Mouse (Mus musculus): ENCODE results near the gene Pum2. TPM values are rescaled to one million over a fixed set of nuclear protein-coding genes. Genes with fewer than 3 reads are reported as not detected.

The Pum2 gene
- polyA plus RNA-seq, 1 experiment from 2014 or later: 43.5 TPM

DNA sequence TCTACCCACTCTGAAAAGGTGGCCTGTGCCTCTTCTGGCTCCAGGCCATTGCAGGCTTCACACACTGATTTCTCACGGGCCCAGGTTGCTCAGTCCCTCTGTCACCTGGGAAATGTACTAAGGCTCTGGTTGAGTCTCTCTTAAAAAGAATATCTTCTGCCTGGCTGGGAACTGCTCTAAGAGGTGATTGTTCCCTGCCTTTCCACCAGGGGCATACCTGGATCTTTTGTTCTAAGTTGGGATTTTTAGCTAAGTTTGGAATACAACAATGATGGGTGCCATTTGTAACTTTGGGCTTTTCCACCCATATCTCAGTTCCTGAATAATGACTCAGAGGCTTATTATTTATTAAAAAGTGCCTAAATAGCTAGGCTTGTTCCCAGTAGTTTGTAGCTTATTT lies 53.0 kb downstream of the Pum2 start:
- H3K27me3 ChIP-seq (replicated peaks): no peaks in the 10 kb centered on the region
- no peak overlapping the region for H3K4me3 ChIP-seq (replicated peaks)
- peaks cover 17% of the 10 kb centered on the region for H3K36me3 ChIP-seq
- H3K9me3 ChIP-seq: no peaks in the 10 kb centered on the region
- no peaks in the 10 kb centered on the region for H3K4me1 ChIP-seq (replicated peaks)
- H3K9ac ChIP-seq: no peak overlapping the region
- no peak for ATAC-seq
- 63% methylated on average over 1 of the region's 1 CpGs for WGBS
- no peak overlapping the region for H3K4me2 ChIP-seq (replicated peaks)
- H3K27ac ChIP-seq: no peak overlapping the region; the same call in 1 of the 2 replicates

DNA sequence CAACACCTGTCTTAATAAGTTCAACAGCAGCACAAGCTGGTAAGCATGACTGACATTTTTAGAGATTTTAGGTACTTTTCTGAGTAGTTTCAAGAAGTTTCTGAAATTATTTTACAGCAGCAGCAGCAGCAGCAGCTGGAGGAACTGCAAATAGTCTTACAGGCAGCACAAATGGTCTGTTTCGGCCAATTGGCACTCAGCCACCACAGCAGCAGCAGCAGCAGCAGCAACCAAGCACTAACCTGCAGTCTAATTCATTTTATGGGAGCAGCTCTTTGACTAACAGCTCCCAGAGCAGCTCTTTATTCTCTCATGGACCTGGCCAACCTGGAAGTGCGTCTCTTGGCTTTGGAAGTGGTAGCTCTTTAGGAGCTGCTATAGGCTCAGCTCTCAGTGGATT lies 54.8 kb downstream of the Pum2 start:
- Histone ChIP-seq H3K36me3 (peaks cover 15% of the 10 kb centered on the region), H3K4me2 (replicated peaks) (no peak overlapping the region), H3K9ac (no peak overlapping the region), H3K27ac (no peak overlapping the region), H3K4me1 (replicated peaks) (no peaks in the 10 kb centered on the region), H3K27me3 (replicated peaks) (no peaks in the 10 kb centered on the region), H3K4me3 (replicated peaks) (no peak overlapping the region), H3K9me3 (no peaks in the 10 kb centered on the region)
- no peak for ATAC-seq
- WGBS: 83% methylated on average over 2 of the region's 2 CpGs

DNA sequence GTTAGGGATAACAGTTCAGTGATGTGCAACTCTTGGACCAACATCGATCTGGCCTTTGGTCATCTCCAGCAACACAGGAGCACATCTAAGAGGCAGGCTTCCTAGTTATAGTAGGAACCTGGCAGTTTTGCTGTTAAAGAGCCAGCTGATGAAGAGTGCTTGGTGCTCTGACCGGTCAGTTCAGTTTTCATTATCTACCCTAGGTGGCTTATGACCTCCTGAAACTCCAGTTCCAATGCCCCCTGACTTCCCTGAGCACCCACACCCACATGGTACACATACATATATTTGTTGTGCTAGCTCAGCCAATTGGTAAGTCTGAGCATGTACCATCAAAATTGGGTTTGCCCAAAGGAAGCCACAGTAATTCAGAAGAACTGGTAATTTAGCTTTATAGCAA lies 79.7 kb downstream of the Pum2 start:
- H3K9ac ChIP-seq: no peak overlapping the region
- no peaks in the 10 kb centered on the region for H3K4me1 ChIP-seq (replicated peaks)
- ATAC-seq: no peak
- no peak overlapping the region for H3K4me2 ChIP-seq (replicated peaks)
- no peaks in the 10 kb centered on the region for H3K27me3 ChIP-seq (replicated peaks)
- no peaks in the 10 kb centered on the region for H3K9me3 ChIP-seq
- no peak overlapping the region for H3K4me3 ChIP-seq (replicated peaks)
- peaks cover 8% of the 10 kb centered on the region; the same call in 1 of the 2 replicates for H3K36me3 ChIP-seq
- H3K27ac ChIP-seq: no peak overlapping the region
- WGBS: 90% methylated on average over 2 of the region's 2 CpGs

DNA sequence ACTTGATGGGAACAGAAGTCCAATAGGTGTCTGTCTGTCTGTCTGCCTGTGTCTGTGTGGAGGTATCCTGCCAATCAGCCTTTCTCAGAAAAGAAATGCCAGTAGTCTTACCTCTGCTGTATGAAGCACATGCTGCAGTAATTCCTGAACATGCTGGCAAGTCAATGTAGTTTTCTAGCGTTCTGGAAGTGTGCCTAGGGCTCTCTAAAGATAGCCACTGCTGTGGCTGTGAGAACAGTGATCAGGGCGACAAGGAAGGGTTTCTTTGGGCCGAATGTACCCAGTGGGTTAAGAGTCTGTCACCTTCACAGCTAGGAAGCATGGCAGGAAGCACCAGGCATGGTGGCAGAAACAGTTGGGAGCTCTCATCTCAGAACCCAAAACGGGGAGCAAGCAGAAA lies 80.2 kb downstream of the Pum2 start:
- no peaks in the 10 kb centered on the region for H3K9me3 ChIP-seq
- no peaks in the 10 kb centered on the region for H3K4me1 ChIP-seq (replicated peaks)
- H3K4me2 ChIP-seq (replicated peaks): no peak overlapping the region
- no peak for ATAC-seq
- no peaks in the 10 kb centered on the region for H3K27me3 ChIP-seq (replicated peaks)
- WGBS: 83% methylated on average over 4 of the region's 4 CpGs
- H3K4me3 ChIP-seq (replicated peaks): no peak overlapping the region
- H3K27ac ChIP-seq: no peak overlapping the region
- no peak overlapping the region for H3K9ac ChIP-seq
- peaks cover 5% of the 10 kb centered on the region; the same call in 1 of the 2 replicates for H3K36me3 ChIP-seq

DNA sequence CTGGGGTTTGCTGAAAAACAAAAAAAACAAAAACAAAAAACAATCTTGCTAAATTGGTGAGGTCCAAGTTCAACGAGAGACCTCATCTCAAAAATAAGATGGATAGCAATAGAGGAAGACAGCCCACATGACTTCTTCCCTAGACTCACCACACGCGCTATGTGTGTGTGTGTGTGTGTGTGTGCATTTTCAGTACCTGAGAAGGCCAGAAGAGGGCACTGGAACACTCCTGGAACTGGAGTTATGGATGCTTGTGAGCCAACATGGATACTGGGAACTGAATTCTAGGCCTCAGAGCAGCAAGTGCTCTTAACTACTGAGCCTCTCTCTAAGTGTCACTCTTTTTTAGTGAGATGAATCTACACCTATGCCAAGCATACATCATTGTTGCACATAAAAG lies 84.1 kb downstream of the Pum2 start:
- no peak overlapping the region for H3K4me3 ChIP-seq (replicated peaks)
- no peaks in the 10 kb centered on the region for H3K9me3 ChIP-seq
- ATAC-seq: no peak
- no peaks in the 10 kb centered on the region for H3K27me3 ChIP-seq (replicated peaks)
- no peak overlapping the region for H3K27ac ChIP-seq
- no peaks in the 10 kb centered on the region for H3K4me1 ChIP-seq (replicated peaks)
- 0 out of 2 replicates have a peak, but pooled peaks cover 4% of the 10 kb centered on the region for H3K36me3 ChIP-seq
- no peak overlapping the region for H3K9ac ChIP-seq
- no peak overlapping the region for H3K4me2 ChIP-seq (replicated peaks)
- 100% methylated on average over 3 of the region's 3 CpGs for WGBS

DNA sequence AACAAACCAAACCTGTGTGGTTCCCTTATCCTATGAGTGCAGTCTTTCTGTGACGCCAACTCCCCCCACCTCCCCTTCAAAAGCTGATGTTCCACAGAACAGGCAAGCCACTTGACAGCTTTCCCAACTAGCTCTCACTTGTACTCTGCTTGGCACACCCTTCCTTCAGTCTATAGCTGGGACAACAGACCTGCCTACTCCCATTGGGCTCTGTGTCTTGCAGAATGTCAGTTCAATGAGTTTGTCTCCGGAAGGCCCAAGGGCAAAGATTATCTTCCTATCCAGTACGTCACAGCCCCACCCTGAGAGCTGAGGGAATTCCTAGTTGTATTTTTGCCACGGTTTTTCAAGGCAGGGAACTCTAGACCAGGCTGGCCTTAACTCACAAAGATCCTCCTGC lies 85.2 kb downstream of the Pum2 start:
- Histone ChIP-seq H3K9me3 (no peaks in the 10 kb centered on the region), H3K4me3 (replicated peaks) (no peak overlapping the region), H3K27ac (no peak overlapping the region), H3K27me3 (replicated peaks) (no peaks in the 10 kb centered on the region), H3K4me2 (replicated peaks) (no peak overlapping the region), H3K9ac (no peak overlapping the region), H3K36me3 (0 out of 2 replicates have a peak, but pooled peaks cover 4% of the 10 kb centered on the region), H3K4me1 (replicated peaks) (no peaks in the 10 kb centered on the region)
- 54% methylated on average over 4 of the region's 4 CpGs for WGBS
- peak; percentile 76 for ATAC-seq

DNA sequence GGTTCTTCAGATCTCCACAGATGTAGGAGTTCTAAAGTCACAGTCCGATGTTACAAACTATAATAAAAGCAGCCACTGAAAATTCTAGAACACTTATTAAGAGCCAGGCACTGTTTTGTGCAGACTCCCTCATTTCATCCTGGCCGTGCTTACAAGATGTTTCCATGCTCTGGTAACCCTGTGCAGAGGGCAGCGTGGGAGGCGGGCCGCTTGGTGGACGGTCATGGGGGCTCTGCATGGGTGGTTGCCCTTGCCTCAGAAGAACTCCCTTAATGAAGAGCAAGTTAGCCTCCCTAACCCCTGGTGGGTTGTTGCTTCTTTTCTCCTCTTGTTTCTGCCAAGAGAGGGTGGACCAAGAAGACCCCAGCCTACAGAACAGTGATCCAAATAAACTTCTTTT lies 85.8 kb downstream of the Pum2 start:
- 86% methylated on average over 6 of the region's 6 CpGs for WGBS
- Histone ChIP-seq H3K4me1 (replicated peaks) (no peaks in the 10 kb centered on the region), H3K27ac (no peak overlapping the region), H3K36me3 (0 out of 2 replicates have a peak, but pooled peaks cover 4% of the 10 kb centered on the region), H3K27me3 (replicated peaks) (no peaks in the 10 kb centered on the region), H3K4me3 (replicated peaks) (no peak overlapping the region), H3K9me3 (no peaks in the 10 kb centered on the region), H3K9ac (no peak overlapping the region), H3K4me2 (replicated peaks) (no peak overlapping the region)
- ATAC-seq: no peak

DNA sequence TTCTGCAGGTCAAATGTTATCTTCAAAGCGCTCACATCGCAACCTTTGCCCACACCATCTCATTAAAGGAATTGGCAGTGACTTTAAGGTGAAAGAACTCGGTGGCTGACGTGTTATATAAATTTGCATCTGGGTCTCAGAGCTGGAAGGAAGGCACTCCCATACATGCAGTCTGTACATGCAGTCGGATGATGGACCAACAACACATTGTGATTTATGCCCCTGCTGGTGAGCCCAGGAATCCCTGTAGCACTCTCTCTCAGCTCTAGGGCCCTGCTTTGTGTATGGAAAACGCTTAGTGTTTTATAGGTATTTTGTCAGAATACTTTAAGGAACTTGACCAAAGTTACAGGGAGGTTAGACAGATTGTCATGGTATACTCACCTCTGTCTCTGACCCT lies 86.6 kb downstream of the Pum2 start:
- Histone ChIP-seq H3K4me2 (replicated peaks) (no peak overlapping the region), H3K27me3 (replicated peaks) (no peaks in the 10 kb centered on the region), H3K9me3 (no peaks in the 10 kb centered on the region), H3K27ac (no peak overlapping the region), H3K4me3 (replicated peaks) (no peak overlapping the region), H3K4me1 (replicated peaks) (no peaks in the 10 kb centered on the region), H3K36me3 (0 out of 2 replicates have a peak, but pooled peaks cover 4% of the 10 kb centered on the region), H3K9ac (no peak overlapping the region)
- 0 out of 2 replicates have a peak, but pooled peaks have one; percentile 13 for ATAC-seq
- 62% methylated on average over 6 of the region's 6 CpGs for WGBS

DNA sequence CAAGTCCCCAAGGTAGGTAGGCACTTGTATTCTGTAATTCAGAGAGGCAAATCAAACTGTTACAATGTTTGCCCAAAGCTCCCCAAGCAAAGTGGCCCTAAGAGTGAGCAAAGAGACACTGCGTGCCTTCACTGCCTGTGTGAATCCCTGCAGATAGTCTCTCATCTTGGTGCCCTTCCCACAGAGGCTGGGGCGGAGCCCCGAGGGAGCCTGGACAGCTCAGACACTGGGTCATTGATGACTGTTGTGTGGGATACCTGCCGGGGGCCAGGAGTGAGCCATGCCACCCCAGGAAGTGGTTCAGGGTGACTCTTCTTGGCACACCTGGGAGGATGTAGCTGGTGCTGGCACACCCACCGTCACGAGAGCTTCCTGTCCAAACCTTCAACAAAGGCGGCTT lies 87.1 kb downstream of the Pum2 start:
- H3K4me2 ChIP-seq (replicated peaks): no peak overlapping the region
- WGBS: 73% methylated on average over 7 of the region's 7 CpGs
- H3K27me3 ChIP-seq (replicated peaks): no peaks in the 10 kb centered on the region
- no peak for ATAC-seq
- no peak overlapping the region for H3K4me3 ChIP-seq (replicated peaks)
- 0 out of 2 replicates have a peak, but pooled peaks cover 4% of the 10 kb centered on the region for H3K36me3 ChIP-seq
- H3K9ac ChIP-seq: no peak overlapping the region
- H3K27ac ChIP-seq: no peak overlapping the region
- no peaks in the 10 kb centered on the region for H3K4me1 ChIP-seq (replicated peaks)
- H3K9me3 ChIP-seq: no peaks in the 10 kb centered on the region

DNA sequence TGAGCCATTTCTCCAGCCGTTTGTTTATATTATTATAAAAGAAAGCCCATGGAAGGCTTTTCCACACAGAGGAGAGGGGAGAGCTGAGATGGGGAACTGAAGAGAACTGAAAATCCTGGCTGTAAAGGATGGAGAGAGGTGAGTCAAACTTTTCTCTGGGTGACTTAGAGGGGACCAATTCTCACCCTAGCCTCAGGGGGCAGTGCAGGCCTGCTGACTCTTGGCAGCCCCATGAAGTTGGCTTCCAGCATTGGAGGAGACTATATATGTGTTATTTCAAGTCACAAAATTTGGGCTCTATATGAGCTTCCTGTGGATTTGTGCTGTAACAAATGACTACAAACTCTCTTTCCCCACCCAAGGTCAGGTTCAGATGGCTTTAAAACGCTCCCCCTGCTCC lies 88.7 kb downstream of the Pum2 start:
- H3K4me2 ChIP-seq (replicated peaks): no peak overlapping the region
- H3K4me3 ChIP-seq (replicated peaks): no peak overlapping the region
- no peak for ATAC-seq
- H3K27me3 ChIP-seq (replicated peaks): no peaks in the 10 kb centered on the region
- H3K9me3 ChIP-seq: no peaks in the 10 kb centered on the region
- H3K9ac ChIP-seq: no peak overlapping the region
- H3K27ac ChIP-seq: no peak overlapping the region
- H3K4me1 ChIP-seq (replicated peaks): no peaks in the 10 kb centered on the region
- 66% methylated on average over 2 of the region's 2 CpGs for WGBS
- no peaks in the 10 kb centered on the region for H3K36me3 ChIP-seq

DNA sequence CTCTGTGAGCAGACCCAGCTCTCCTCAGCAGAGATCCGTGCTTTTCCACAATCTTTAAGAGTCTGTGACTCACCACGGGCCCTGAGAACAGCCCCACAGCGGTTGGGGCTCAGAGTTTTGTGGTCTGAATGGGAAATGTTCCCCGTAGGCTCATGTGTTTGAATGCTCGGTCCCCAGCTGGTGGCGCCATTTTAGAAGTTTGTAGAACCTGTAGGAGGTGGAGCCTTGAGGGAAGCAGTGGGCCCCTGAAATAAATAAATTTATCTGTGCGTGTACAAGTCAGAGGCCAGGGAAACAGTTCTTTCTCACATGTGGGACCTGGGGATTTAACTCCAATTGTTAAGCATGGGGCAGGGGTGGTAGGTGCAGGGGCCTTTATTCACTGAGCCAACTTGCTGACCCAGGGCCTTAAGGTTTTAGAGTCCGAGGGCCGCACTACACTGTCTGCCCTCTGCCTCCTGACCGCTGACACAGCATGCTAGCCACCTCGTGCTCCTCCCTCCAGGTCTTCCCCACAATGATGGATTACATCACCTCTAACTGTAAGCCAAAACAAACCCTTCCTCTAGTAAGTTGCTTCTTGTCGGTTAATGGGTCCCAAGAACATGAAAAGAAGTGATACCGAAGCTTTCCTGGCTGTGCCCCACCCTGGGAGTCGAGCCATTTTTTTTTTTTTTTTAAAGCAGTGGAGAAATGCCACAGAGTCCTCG lies 90.4 kb downstream of the Pum2 start:
- ATAC-seq: no peak
- H3K9ac ChIP-seq: no peak overlapping the region
- no peaks in the 10 kb centered on the region for H3K27me3 ChIP-seq (replicated peaks)
- H3K4me2 ChIP-seq (replicated peaks): no peak overlapping the region
- 73% methylated on average over 15 of the region's 15 CpGs for WGBS
- H3K4me1 ChIP-seq (replicated peaks): no peaks in the 10 kb centered on the region
- H3K9me3 ChIP-seq: no peaks in the 10 kb centered on the region
- H3K36me3 ChIP-seq: no peaks in the 10 kb centered on the region
- H3K4me3 ChIP-seq (replicated peaks): no peak overlapping the region
- no peak overlapping the region for H3K27ac ChIP-seq

DNA sequence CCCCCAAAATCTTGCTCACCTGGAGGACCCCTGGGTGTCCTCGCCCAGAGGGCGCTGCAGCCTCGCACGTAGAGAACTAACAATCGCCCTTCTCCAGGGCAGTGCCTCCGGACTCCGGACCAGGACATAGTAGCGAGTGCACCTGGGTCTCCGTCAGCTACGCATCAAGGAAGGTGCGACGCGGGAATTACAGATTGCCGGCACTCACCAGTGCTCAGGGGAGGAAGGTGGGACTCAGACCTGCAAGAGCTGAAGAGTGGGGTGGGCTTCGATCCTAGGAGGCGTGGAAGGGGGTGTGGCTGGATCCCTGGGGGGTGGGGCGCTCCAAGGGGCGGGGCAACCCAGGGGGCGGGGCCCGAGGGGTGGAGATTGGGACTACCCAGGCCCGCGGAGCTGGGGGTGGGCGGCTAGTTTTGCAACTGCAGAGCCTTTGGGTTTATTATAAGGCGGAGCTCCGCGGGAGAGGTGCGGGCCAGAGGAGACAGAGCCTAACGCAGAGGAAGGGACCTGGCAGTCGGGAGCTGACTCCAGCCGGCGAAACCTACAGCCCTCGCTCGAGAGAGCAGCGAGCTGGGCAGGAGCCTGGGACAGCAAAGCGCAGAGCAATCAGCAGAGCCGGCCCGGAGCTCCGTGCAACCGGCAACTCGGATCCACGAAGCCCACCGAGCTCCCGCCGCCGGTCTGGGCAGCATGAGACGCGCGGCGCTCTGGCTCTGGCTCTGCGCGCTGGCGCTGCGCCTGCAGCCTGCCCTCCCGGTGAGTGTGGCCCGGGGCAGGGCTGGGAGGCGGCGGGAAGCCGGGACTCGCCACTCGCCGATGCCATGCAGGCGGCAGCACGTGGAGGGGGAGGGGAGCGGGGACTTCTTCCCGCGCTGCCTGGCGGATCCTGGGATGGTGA lies 97.3 kb downstream of the Pum2 start, which contains the start of gene Sdc1:
Sdc1 (plus strand) TSS at position 378 of the 898 bp plus-strand sequence.
- Histone ChIP-seq H3K36me3 (no peaks in the 10 kb centered on the region), H3K4me3 (replicated peaks) (peak within 1 kb of the TSS; percentile 84), H3K27me3 (replicated peaks) (no peaks in the 10 kb centered on the region), H3K4me2 (replicated peaks) (peak within 1 kb of the TSS; percentile 85), H3K27ac (peak within 1 kb of the TSS; percentile 81), H3K4me1 (replicated peaks) (peaks cover 24% of the 10 kb centered on the region), H3K9ac (peak within 1 kb of the TSS; percentile 85), H3K9me3 (no peaks in the 10 kb centered on the region)
- 1% methylated on average over 65 of the region's 67 CpGs for WGBS
- peak; percentile 92 for ATAC-seq
